Mouse (Mus musculus): ENCODE results near the gene Gatd1. TPM values are rescaled to one million over a fixed set of nuclear protein-coding genes. Genes with fewer than 3 reads are reported as not detected.
"Not testable (repeated sequence)": the region's sequence is repeated elsewhere in the genome, so short reads cannot be mapped to it uniquely, and the experiment has no call there.

The Gatd1 gene
- polyA plus RNA-seq, 1 experiment from 2014 or later = 21.1 TPM

DNA sequence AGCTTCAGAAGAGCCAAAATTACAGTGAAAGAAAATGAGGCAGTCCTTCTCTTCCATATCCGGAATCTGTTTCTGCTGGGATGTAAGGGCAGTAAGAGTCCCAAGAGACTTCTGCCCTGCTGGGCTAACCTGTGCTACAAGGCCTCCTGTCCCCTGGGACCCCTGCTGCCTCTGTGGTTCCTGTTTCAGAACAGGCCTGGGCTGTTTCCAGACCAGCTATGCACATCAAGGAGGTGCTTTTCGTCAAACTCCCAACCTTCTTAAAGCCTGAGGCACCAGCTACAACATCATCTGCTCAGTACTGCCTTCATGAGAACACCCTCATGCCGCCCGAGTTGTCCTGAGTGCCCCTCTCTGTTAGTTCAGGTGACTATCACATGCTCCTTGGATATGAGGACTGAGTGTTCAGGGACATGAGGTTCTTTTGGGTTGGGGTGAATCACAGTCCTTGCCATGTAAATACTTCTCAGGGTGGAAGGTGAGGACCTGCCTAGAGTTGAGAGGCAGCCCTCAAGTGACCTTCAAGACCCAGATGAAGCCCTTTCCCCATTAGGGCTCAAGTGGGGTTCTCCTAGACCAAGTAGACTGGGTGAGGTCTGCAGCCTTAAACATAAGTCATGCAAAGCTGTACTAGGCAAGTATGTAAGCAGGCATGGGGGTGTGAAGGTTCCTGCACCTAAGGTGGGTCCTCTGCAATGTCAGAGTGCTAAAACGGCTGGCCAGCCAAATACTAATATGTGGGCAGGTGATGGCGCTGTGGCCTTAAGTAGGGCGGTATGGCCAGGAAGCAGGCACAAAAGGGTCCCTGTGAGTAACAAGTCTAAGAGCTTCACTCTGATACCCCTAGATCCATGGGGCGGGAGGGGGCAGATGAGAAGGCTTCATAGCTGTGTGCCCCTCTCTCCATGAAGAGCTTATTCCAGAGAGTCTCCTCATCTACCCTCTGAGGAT lies 4.1 kb upstream of the Gatd1 start:
- 69% methylated on average over 8 of the region's 8 CpGs for WGBS (ENCODE audit: insufficient replicate concordance)

DNA sequence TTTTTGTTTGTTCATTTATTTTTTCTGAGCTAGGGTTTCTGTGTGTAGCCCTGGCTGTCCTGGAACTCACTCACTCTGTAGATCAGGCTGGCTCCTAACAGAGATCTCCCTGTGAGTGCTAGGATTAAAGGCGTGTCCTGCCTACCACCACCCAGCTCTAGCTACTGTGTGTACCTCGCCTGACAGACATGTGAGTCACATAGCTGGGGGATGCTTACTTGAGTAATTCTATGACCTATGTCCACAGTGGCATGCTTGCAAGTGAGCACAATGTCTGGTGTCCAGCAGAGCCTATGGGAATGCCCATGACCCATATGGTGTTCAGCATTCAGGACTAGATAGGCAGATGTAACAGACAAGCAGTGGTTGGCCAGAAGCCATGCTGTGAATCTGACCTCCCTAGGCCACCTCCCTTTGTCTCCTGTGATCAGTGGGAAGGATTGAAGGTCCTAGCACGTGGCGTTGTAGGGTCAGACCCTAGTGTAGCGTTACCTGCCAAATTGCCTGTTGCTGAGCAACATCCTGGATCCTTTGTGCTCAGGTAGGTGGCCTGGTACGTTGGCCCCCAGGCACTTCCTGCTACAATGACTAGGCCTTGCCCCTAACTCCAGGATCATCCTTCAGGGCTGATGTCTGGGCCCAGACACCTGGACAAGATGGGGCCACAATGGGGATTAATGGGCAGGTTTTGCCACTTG lies 2.4 kb upstream of the Gatd1 start:
- H3K27ac ChIP-seq = no peak overlapping the region
- no peak overlapping the region for H3K9ac ChIP-seq
- ATAC-seq = no peak
- H3K4me1 ChIP-seq = peaks cover 26% of the 10 kb centered on the region
- H3K27me3 ChIP-seq (replicated peaks) = peaks cover 5% of the 10 kb centered on the region; the same call in 1 of the 2 replicates
- H3K4me3 ChIP-seq = no peak overlapping the region
- H3K36me3 ChIP-seq = peaks cover 1% of the 10 kb centered on the region; the same call in 1 of the 2 replicates
- H3K9me3 ChIP-seq (replicated peaks) = no peaks in the 10 kb centered on the region
- WGBS (ENCODE audit: insufficient replicate concordance) = 69% methylated on average over 6 of the region's 6 CpGs
- no peak overlapping the region for H3K4me2 ChIP-seq

More for the DNA sequence above, 4.1 kb upstream of the Gatd1 start:
- H3K27me3 ChIP-seq (replicated peaks) = peaks cover 8% of the 10 kb centered on the region; the same call in 1 of the 2 replicates
- no peak for ATAC-seq
- H3K36me3 ChIP-seq = no peaks in the 10 kb centered on the region
- H3K4me3 ChIP-seq = no peak overlapping the region
- peaks cover 21% of the 10 kb centered on the region for H3K4me1 ChIP-seq
- no peaks in the 10 kb centered on the region for H3K9me3 ChIP-seq (replicated peaks)
- no peak overlapping the region for H3K9ac ChIP-seq
- H3K27ac ChIP-seq = no peak overlapping the region
- H3K4me2 ChIP-seq = no peak overlapping the region

DNA sequence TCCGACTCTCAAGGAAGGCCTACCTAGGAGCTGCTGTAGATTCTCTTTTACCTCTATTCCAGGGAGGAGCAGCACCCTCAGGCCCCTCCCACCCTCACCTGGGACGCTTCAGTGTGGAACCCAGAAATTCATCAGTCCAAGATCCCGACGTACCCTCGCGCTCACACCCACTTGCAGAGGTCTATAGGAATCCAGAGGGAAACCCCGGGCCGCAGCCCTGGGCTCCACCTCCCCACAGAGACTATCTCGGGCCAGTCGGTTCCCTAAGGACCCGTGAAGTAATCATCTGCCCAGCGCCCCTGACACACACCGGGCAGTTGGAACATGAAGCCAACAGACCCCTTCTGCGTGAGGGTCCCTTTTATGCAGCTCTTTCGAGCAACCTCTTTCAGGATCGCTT lies 605 bp downstream of the Gatd1 start:
- H3K27ac ChIP-seq = peak overlapping the region; percentile 85
- H3K4me3 ChIP-seq = peak overlapping the region; percentile 71
- H3K9ac ChIP-seq = peak overlapping the region; percentile 87
- H3K27me3 ChIP-seq (replicated peaks) = no peaks in the 10 kb centered on the region
- H3K4me1 ChIP-seq = peaks cover 24% of the 10 kb centered on the region
- peaks cover 31% of the 10 kb centered on the region for H3K36me3 ChIP-seq
- peak; percentile 4; the same call in 1 of the 2 replicates for ATAC-seq
- no peaks in the 10 kb centered on the region for H3K9me3 ChIP-seq (replicated peaks)
- 4% methylated on average over 16 of the region's 16 CpGs for WGBS (ENCODE audit: insufficient replicate concordance)
- peak overlapping the region; percentile 91 for H3K4me2 ChIP-seq

DNA sequence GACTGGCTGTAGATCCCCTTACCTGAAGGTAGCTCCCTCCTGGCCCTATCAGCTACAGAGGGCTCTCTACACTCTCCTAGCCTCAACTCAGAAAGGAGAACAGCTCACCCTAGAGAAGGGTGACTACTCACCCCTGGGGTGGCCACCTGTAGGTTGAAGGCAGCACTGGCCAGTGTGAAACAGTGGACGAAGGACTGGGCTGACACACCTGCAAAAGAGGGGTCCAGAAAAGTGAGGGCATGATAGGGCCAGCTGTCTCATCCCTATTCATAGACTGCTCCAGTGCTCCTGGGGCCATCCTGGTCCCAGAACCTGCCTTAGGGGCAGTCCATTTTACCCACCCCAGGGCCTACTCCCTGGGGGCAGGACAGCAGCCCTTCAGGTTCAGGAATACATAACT lies 2.3 kb downstream of the Gatd1 start:
- H3K4me1 ChIP-seq = peaks cover 24% of the 10 kb centered on the region
- no peaks in the 10 kb centered on the region for H3K27me3 ChIP-seq (replicated peaks)
- H3K4me3 ChIP-seq = no peak overlapping the region
- no peak for ATAC-seq
- WGBS (ENCODE audit: insufficient replicate concordance) = 78% methylated on average over 1 of the region's 1 CpGs
- no peaks in the 10 kb centered on the region for H3K9me3 ChIP-seq (replicated peaks)
- peaks cover 42% of the 10 kb centered on the region for H3K36me3 ChIP-seq
- no peak overlapping the region for H3K4me2 ChIP-seq
- no peak overlapping the region for H3K27ac ChIP-seq
- no peak overlapping the region for H3K9ac ChIP-seq

DNA sequence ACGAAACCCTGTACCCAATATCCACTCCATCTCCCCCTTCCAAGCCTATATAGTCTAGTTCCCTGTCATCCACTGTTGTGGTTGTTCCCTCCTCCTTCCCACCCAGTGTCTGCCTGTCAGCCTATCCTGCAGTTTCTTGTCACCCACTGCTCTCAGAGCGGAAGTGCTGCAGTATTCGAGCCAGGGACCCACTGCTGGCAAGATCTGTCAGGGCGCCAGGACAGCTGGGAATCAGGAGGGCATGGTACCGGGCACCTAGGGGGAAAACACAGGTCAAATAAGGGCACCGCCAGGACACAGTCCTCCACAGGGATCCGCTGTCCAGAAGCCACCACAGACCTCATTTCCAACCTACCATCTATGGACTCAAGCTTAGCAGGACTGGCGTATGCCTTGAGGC lies 3.3 kb downstream of the Gatd1 start:
- no peak overlapping the region for H3K4me3 ChIP-seq
- no peaks in the 10 kb centered on the region for H3K27me3 ChIP-seq (replicated peaks)
- no peak overlapping the region for H3K9ac ChIP-seq
- no peak for ATAC-seq
- peaks cover 46% of the 10 kb centered on the region for H3K36me3 ChIP-seq
- no peak overlapping the region for H3K4me2 ChIP-seq
- 81% methylated on average over 8 of the region's 8 CpGs for WGBS (ENCODE audit: insufficient replicate concordance)
- H3K27ac ChIP-seq = 0 out of 2 replicates have a peak overlapping the region, but pooled peaks have one; percentile 17
- peaks cover 24% of the 10 kb centered on the region for H3K4me1 ChIP-seq
- no peaks in the 10 kb centered on the region for H3K9me3 ChIP-seq (replicated peaks)

DNA sequence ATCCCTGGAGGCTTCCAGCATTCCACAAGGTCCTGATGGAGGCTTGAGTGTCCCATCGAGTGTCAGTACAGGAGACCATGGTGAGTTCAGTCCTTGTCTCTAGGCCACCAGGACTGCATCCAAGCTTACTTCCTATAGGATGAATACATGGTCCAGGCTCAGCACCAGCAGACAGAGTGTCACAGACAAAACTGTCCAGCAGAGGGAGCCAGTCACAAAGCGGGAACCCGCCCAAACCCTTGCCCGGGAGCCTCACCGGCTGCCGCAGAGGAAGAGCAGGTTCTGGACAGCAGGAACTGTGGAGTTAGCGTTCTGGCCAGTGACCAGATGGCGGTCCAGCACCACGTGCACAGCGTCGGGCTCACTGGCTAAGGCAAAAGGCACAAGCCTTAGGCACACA lies 5.1 kb downstream of the Gatd1 start:
- Histone ChIP-seq H3K27me3 (replicated peaks) (no peaks in the 10 kb centered on the region), H3K9me3 (replicated peaks) (no peaks in the 10 kb centered on the region), H3K4me3 (no peak overlapping the region), H3K27ac (no peak overlapping the region), H3K9ac (no peak overlapping the region), H3K36me3 (peaks cover 56% of the 10 kb centered on the region), H3K4me2 (peak overlapping the region; percentile 27; the same call in 1 of the 2 replicates), H3K4me1 (peaks cover 16% of the 10 kb centered on the region)
- ATAC-seq = peak; percentile 66
- WGBS (ENCODE audit: insufficient replicate concordance) = 22% methylated on average over 11 of the region's 11 CpGs

DNA sequence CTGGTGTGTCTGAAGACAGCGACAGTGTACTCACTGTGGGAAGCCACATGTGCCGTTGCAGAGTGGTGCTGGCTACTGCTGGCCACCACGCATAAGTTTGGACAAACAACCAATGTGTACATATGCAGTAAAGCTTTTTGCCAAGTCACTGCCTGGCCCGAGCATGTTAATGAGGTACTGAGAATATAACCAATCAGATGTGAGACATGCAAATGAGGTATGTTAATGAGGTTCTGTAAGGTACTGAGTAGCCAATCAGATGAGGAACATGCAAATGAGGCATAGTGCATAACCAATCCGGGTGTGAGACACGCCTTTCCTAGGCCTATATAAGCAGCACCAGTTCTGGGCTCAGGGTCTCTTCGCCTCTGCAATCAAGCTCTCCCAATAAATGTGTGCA lies 6.3 kb downstream of the Gatd1 start:
- not testable (repeated sequence) for ATAC-seq; H3K4me3 ChIP-seq; H3K9ac ChIP-seq; H3K9me3 ChIP-seq (replicated peaks); H3K4me2 ChIP-seq; H3K4me1 ChIP-seq; H3K27me3 ChIP-seq (replicated peaks); H3K27ac ChIP-seq
- H3K36me3 ChIP-seq = peaks cover 68% of the 10 kb centered on the region
- WGBS (ENCODE audit: insufficient replicate concordance) = 87% methylated on average over 7 of the region's 7 CpGs

DNA sequence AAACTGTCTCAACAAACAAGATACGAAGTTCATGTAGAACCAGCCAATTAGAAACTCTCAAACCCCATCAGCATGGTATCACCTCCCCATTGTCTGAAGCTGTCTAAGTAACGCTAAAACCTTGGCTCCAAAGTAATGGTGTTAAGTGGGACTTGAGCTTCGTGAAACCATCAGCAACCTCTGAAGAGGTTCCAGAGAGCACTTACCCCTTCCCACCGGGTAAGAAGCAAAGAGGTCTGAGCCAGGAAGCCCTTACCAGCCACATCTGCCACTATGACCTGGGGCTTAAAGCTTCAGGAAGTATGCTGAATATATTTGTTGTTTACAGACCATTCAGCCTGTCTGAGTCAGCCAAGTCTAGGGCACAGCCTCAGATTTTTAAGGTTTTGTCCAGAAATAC lies 8.5 kb downstream of the Gatd1 start:
- WGBS (ENCODE audit: insufficient replicate concordance) = 74% methylated on average over 4 of the region's 4 CpGs
- H3K27me3 ChIP-seq (replicated peaks) = no peaks in the 10 kb centered on the region
- H3K27ac ChIP-seq = no peak overlapping the region
- H3K9ac ChIP-seq = no peak overlapping the region
- no peak overlapping the region for H3K4me2 ChIP-seq
- ATAC-seq = no peak
- H3K4me3 ChIP-seq = no peak overlapping the region
- peaks cover 5% of the 10 kb centered on the region for H3K4me1 ChIP-seq
- no peaks in the 10 kb centered on the region for H3K9me3 ChIP-seq (replicated peaks)
- peaks cover 80% of the 10 kb centered on the region for H3K36me3 ChIP-seq

DNA sequence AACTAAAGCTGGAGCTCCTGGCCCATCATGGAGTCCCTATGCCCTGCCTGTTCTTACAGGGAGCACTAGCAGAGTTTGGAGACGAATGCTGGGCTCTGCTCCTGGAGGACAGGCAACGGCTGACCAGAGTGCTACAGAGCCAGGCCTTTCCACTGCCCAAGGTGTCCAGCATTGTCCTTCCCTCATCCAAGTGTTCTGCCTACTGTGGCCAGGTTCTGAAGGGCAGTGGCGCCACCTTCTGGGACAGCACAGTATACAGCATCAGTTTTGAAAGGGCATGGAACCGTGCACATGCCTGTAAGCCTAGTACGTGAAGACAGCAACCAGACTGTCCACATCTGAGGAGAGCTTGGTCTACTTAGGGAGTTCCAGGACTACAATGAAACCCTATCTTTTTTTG lies 10.6 kb downstream of the Gatd1 start:
- WGBS (ENCODE audit: insufficient replicate concordance) = 43% methylated on average over 5 of the region's 5 CpGs
- no peak overlapping the region for H3K9ac ChIP-seq
- ATAC-seq = peak; percentile 70
- peaks cover 80% of the 10 kb centered on the region for H3K36me3 ChIP-seq
- H3K27me3 ChIP-seq (replicated peaks) = no peaks in the 10 kb centered on the region
- no peak overlapping the region for H3K4me2 ChIP-seq
- H3K4me3 ChIP-seq = no peak overlapping the region
- H3K4me1 ChIP-seq = no peaks in the 10 kb centered on the region
- no peaks in the 10 kb centered on the region for H3K9me3 ChIP-seq (replicated peaks)
- no peak overlapping the region for H3K27ac ChIP-seq

DNA sequence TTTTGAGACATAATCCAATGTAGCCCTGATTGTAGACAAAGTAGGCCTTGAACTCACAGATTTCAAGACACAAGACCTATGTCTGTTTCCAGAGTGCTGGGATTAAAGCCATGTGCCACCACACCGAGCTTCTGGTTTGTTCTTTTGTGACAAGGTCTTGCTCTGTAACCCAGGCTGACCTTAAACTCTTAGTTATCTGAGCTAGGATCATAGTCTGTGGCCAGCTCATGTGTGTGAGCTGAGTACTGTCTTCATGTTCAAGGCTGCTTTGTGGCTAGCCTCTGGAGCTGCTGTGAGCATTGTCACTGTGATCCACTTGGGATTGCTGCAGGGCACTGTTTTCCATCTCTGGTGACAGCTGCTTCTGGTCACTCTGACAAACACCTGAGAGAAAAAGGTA lies 18.6 kb downstream of the Gatd1 start:
- 45% methylated on average over 1 of the region's 1 CpGs for WGBS (ENCODE audit: insufficient replicate concordance)
- H3K4me1 ChIP-seq = peaks cover 48% of the 10 kb centered on the region
- H3K4me3 ChIP-seq = 0 out of 2 replicates have a peak overlapping the region, but pooled peaks have one; percentile 8
- ATAC-seq = no peak
- peak overlapping the region; percentile 49; the same call in 1 of the 2 replicates for H3K27ac ChIP-seq
- H3K4me2 ChIP-seq = peak overlapping the region; percentile 93; the same call in 1 of the 2 replicates
- no peaks in the 10 kb centered on the region for H3K9me3 ChIP-seq (replicated peaks)
- H3K9ac ChIP-seq = 0 out of 2 replicates have a peak overlapping the region, but pooled peaks have one; percentile 23
- H3K27me3 ChIP-seq (replicated peaks) = no peaks in the 10 kb centered on the region
- H3K36me3 ChIP-seq = peaks cover 55% of the 10 kb centered on the region

DNA sequence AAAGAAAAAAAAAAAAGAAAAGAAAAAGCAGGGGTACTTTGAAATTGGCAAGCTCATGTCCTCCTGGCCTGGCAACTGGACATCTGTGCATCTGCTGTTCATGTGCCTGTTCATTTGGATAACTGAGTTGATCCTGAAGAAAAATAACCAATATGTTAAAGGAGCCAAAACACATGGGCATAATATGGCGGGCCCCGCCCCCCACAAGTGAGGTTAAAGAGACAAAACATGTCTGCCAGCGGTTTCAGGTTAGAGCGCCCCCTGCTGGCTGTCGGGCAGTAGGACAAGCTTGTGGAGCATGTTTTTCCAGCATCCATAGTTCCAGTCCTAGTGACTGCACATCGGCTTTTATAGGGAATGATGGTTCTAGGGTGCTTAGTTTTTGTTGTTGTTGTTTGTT lies 19.2 kb downstream of the Gatd1 start:
- Histone ChIP-seq H3K27ac (peak overlapping the region; percentile 98), H3K4me2 (peak overlapping the region; percentile 93), H3K4me1 (peaks cover 54% of the 10 kb centered on the region)

DNA sequence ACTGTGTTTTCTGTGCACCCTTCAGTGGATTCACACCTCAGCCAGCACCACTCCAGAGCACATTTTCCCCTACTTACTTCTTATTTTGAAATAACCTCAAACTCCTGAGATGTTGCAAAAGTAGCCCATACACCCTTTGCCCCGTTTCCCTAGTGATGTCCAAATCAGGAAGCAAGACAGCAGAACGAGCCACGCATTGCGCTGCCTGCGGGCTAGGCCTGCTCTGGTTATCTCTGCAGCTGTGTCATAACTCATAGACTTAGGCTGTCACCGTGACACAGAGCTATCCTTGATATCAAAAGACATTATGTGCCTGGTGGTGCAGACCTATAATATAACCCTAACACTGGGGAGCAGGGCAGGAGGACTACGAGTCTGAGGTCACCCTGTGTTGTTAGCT lies 19.8 kb downstream of the Gatd1 start:
- H3K9me3 ChIP-seq (replicated peaks) = no peaks in the 10 kb centered on the region
- peak overlapping the region; percentile 98 for H3K27ac ChIP-seq
- peak overlapping the region; percentile 82 for H3K4me3 ChIP-seq
- H3K36me3 ChIP-seq = peaks cover 43% of the 10 kb centered on the region
- H3K27me3 ChIP-seq (replicated peaks) = no peaks in the 10 kb centered on the region
- 16% methylated on average over 7 of the region's 7 CpGs for WGBS (ENCODE audit: insufficient replicate concordance)
- peak; percentile 63 for ATAC-seq
- H3K9ac ChIP-seq = peak overlapping the region; percentile 87
- peak overlapping the region; percentile 93 for H3K4me2 ChIP-seq
- H3K4me1 ChIP-seq = peaks cover 60% of the 10 kb centered on the region

More for the DNA sequence above, 19.2 kb downstream of the Gatd1 start:
- WGBS (ENCODE audit: insufficient replicate concordance) = 9% methylated on average over 6 of the region's 6 CpGs
- peaks cover 50% of the 10 kb centered on the region for H3K36me3 ChIP-seq
- ATAC-seq = no peak
- no peaks in the 10 kb centered on the region for H3K9me3 ChIP-seq (replicated peaks)
- H3K9ac ChIP-seq = no peak overlapping the region
- H3K4me3 ChIP-seq = peak overlapping the region; percentile 16; the same call in 1 of the 2 replicates
- no peaks in the 10 kb centered on the region for H3K27me3 ChIP-seq (replicated peaks)

Measured in liver, embryonic 12.5 days (tissue).